Mouse (Mus musculus) lung, embryonic 15.5 days (tissue): ENCODE data around the gene Shc3. TPM values are rescaled to one million over a fixed set of nuclear protein-coding genes. Genes with fewer than 3 reads are reported as not detected.

Source experiments
- ATAC-seq: fragments of 200-750 bp; cut with Nextera tagmentation; 2 replicates; pipeline ENCODE4 v1.8.0; 2017; ENCODE audit warnings: moderate number of reproducible peaks, borderline replicate concordance; ENCODE audit not compliant: low FRiP score, low TSS enrichment; ENCODE audit errors: extremely low read depth
- H3K27ac ChIP-seq: fragments of 300-500 bp; sonication (generic); 2 replicates; pipeline ENCODE4 v1.5.1; 2015; ENCODE audit warnings: moderate library complexity, mild to moderate bottlenecking, inconsistent platforms
- H3K27me3 ChIP-seq: fragments of 300-500 bp; sonication (generic); 2 replicates; pipeline ENCODE4 v1.6.1; 2015; ENCODE audit warnings: inconsistent platforms
- H3K36me3 ChIP-seq: fragments of 300-500 bp; sonication (generic); 2 replicates; pipeline ENCODE4 v1.6.1; 2015; ENCODE audit warnings: inconsistent platforms
- H3K4me1 ChIP-seq: fragments of 300-500 bp; sonication (generic); 2 replicates; pipeline ENCODE4 v1.6.1; 2015; ENCODE audit warnings: inconsistent platforms
- H3K4me2 ChIP-seq: fragments of 300-500 bp; sonication (generic); 2 replicates; pipeline ENCODE4 v1.6.1; 2015; ENCODE audit warnings: inconsistent platforms, mild to moderate bottlenecking, moderate library complexity
- H3K4me3 ChIP-seq: fragments of 300-500 bp; sonication (generic); 2 replicates; pipeline ENCODE4 v1.5.1; 2015; ENCODE audit warnings: mild to moderate bottlenecking, inconsistent platforms
- H3K9ac ChIP-seq: fragments of 300-500 bp; sonication (generic); 2 replicates; pipeline ENCODE4 v1.6.1; 2015; ENCODE audit warnings: inconsistent platforms
- H3K9me3 ChIP-seq: fragments of 300-500 bp; sonication (generic); 2 replicates; pipeline ENCODE4 v1.6.1; 2016; ENCODE audit warnings: inconsistent platforms
- WGBS: fragments of 180-500 bp; shearing (Covaris S2); methylation state at CpG from one replicate; pipeline ENCODE4 v1.1.7; 2015; 5-methylcytosine and 5-hydroxymethylcytosine counted together
- polyA plus RNA-seq: library from polyadenylated mRNA; unstranded; fragments of >200 nt; fragmentation: Nextera tagmentation; extraction: Ambion mirVana; gene quantifications from 2 replicates; pipeline ENCODE4 v1.2.1, GENCODE M21; 2015

Shc3 gene
- polyA plus RNA-seq, 1 experiment from 2014 or later: 0.25 TPM

DNA sequence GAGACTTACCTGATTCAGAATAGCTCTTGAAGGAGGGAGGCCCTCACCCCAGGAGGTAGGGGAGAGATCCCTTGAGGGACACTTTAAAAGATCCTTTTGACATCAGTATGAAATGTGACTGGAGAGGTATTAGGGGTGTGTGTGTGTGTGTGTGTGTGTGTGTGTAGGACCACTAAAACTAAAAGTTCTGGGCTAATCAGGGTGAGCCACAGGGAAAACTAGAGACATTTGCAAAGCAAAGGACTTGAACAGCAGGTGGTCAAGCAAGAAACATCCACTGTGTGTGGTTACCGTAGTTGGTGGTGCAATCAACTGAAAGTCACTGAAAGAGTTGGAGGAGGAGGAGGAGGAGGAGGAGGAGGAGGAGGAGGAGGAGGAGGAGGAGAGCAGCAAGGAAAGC lies 177.0 kb downstream of the Shc3 start:
- H3K4me2 ChIP-seq: no peak overlapping the region

DNA sequence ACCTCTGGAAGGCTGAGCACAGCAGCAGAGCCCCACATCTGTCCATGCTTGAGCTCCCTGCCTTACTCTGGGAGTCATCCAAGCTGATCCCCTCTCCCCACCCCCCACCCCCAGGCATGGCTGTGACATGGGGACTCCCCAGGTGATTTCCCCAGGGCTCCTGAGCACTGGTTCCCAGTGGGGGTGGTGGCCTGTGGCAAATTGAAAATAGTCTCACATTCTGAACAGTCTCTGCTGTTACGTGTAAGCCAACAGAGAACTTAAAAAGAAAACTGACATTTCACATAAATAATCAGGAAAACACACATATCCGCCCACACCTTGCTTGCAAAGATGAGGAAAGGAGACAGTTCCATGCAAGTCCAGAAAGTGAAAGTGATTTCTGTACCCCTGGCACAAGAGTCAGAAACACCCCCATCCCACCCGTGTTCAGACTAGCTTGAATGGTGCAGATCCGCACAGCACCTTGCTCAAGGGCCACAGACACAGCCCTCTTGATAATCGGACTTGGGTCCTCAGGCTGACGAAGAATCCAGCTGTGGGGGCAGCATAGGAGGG lies 177.8 kb downstream of the Shc3 start:
- Histone ChIP-seq H3K4me1 (peaks cover 7% of the 10 kb centered on the region), H3K27me3 (no peaks in the 10 kb centered on the region), H3K36me3 (no peaks in the 10 kb centered on the region), H3K4me2 (no peak overlapping the region), H3K9ac (no peak overlapping the region), H3K9me3 (no peaks in the 10 kb centered on the region), H3K4me3 (no peak overlapping the region), H3K27ac (no peak overlapping the region)
- ATAC-seq: no peak
- 82% methylated on average over 6 of the region's 6 CpGs for WGBS

More for the DNA sequence above, 177.0 kb downstream of the Shc3 start:
- no peak overlapping the region for H3K4me3 ChIP-seq
- H3K9me3 ChIP-seq: no peaks in the 10 kb centered on the region
- H3K27me3 ChIP-seq: no peaks in the 10 kb centered on the region
- H3K27ac ChIP-seq: no peak overlapping the region
- no peaks in the 10 kb centered on the region for H3K36me3 ChIP-seq
- no peak overlapping the region for H3K9ac ChIP-seq
- H3K4me1 ChIP-seq: peaks cover 7% of the 10 kb centered on the region
- WGBS: 50% methylated on average over 1 of the region's 1 CpGs
- ATAC-seq: no peak

DNA sequence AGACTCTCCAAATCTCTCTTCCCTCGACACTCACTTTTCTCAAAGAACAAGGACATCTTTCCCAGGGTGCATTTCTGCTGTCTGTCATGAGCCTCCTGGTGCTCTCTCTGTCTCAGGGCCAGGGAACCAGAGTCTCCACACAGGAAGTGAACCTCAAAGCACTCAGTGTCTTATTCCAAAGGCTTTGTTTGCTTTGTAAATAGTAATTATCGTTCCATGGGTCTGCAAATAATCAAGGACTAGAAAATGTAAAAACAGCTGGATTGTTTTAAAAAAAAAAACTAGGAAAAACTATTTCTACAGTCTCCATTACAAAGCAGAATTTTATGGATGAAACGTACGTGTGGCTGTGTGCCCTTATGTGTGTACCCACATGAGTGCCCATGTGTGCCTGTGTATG lies 178.8 kb downstream of the Shc3 start:
- Histone ChIP-seq H3K9ac (no peak overlapping the region), H3K4me3 (no peak overlapping the region), H3K36me3 (no peaks in the 10 kb centered on the region), H3K9me3 (no peaks in the 10 kb centered on the region), H3K27me3 (no peaks in the 10 kb centered on the region), H3K4me2 (no peak overlapping the region), H3K27ac (no peak overlapping the region), H3K4me1 (peaks cover 7% of the 10 kb centered on the region)
- WGBS: 46% methylated on average over 4 of the region's 4 CpGs
- ATAC-seq: no peak

DNA sequence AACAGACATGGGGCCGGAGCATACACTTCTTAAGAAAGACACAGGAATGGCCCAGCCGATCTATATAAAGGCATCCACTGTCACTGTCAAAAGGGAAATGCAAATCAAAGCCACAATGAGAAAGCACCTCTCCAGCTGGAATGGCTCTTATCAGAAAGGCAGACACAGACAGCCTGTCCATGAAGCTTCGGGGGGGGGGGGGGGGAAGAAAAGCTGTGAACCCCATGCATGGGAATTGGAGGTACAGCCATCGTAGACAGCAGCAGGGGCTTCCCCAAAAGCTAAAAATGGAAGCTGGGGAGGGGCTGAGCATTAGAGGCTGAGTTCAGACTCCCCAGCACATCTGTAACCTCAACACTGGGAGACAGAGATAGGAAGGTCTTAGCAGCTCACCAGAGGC lies 181.3 kb downstream of the Shc3 start:
- H3K4me1 ChIP-seq: peaks cover 7% of the 10 kb centered on the region
- H3K9me3 ChIP-seq: no peaks in the 10 kb centered on the region
- ATAC-seq: no peak
- no peaks in the 10 kb centered on the region for H3K27me3 ChIP-seq
- no peak overlapping the region for H3K9ac ChIP-seq
- no peak overlapping the region for H3K27ac ChIP-seq
- H3K4me3 ChIP-seq: no peak overlapping the region
- no peak overlapping the region for H3K4me2 ChIP-seq
- no peaks in the 10 kb centered on the region for H3K36me3 ChIP-seq
- 36% methylated on average over 4 of the region's 4 CpGs for WGBS

DNA sequence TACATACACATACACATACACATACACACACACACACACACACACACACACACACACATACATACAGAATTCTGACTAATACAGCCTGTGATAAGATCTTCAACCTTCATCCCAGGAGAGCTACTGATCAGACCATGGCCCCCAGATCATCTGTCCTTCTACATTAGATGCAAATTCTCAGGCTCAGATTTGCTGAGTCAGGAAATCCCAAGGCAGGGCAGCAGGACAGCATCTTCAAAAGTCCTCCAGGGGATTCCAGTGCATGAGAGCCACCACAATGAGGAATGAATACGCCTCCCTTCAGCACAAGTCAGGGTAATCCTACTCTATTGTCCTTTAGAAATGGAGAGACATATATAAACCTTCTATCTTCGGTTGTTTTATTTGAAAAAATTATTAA lies 184.3 kb downstream of the Shc3 start:
- H3K4me2 ChIP-seq: no peak overlapping the region
- no peak for ATAC-seq
- H3K4me1 ChIP-seq: peaks cover 14% of the 10 kb centered on the region
- H3K27me3 ChIP-seq: no peaks in the 10 kb centered on the region
- no peaks in the 10 kb centered on the region for H3K36me3 ChIP-seq
- no peaks in the 10 kb centered on the region for H3K9me3 ChIP-seq
- 81% methylated on average over 2 of the region's 2 CpGs for WGBS
- no peak overlapping the region for H3K9ac ChIP-seq
- no peak overlapping the region for H3K4me3 ChIP-seq
- H3K27ac ChIP-seq: no peak overlapping the region

GRCm38 (mm10) chr13:51381498-51381897 lies 187.7 kb downstream of the Shc3 start:
- WGBS: 45% methylated on average over 6 of the region's 6 CpGs
- Histone ChIP-seq H3K27ac (no peak overlapping the region), H3K4me3 (no peak overlapping the region), H3K4me2 (no peak overlapping the region), H3K27me3 (no peaks in the 10 kb centered on the region), H3K36me3 (no peaks in the 10 kb centered on the region), H3K9ac (no peak overlapping the region), H3K9me3 (no peaks in the 10 kb centered on the region), H3K4me1 (peaks cover 34% of the 10 kb centered on the region)
- ATAC-seq: peak; percentile 53; the same call in 1 of the 2 replicates

Other genes starting within 250 kb of the Shc3 start
- 107 and 115 TPM in 2 replicates for gene S1pr3, start 160.8 kb downstream of the Shc3 start, polyA plus RNA-seq
- 341 and 380 TPM in 2 replicates for gene Cks2, start 75.8 kb upstream of the Shc3 start, polyA plus RNA-seq
- 23.9 and 31.1 TPM in 2 replicates for gene Secisbp2, start 82.3 kb upstream of the Shc3 start, polyA plus RNA-seq
- gene Sema4d, start 224.3 kb upstream of the Shc3 start, polyA plus RNA-seq: 9.7 and 10.0 TPM in 2 replicates